Mouse (Mus musculus) MEL (cell line): Measurements from ENCODE around the gene Vmn1r30. TPM values are rescaled to one million over a fixed set of nuclear protein-coding genes. Genes with fewer than 3 reads are reported as not detected.

Experiments
- DNase-seq: peaks from one replicate; pipeline ENCODE4 v3.0.0; 2011; ENCODE audit warnings: low read depth, low spot score
- H3K27ac ChIP-seq: 2 replicates; pipeline ENCODE4 v1.5.1; 2012; ENCODE audit warnings: low read depth, mild to moderate bottlenecking, control low read depth, low read length, moderate library complexity; ENCODE audit not compliant: control insufficient read depth
- H3K27me3 ChIP-seq, 2 experiments: fragments of 150-350 bp in 1 of 2; sonication (generic) in 1 of 2; 2 replicates each; pipeline ENCODE4 v1.6.1; 2012; ENCODE audit warnings: low read length in 2 of 2, mild to moderate bottlenecking in 2 of 2, improper control_type of control experiment in 1 of 2, moderate library complexity in 1 of 2; ENCODE audit not compliant: insufficient read depth in 2 of 2, control insufficient read depth in 1 of 2
- H3K36me3 ChIP-seq, 2 experiments: 2 replicates each; pipeline ENCODE4 v1.6.1; 2012 to 2014; ENCODE audit warnings: low read length in 2 of 2, improper control_type of control experiment in 1 of 2, inconsistent platforms in 1 of 2, mild to moderate bottlenecking in 1 of 2; ENCODE audit not compliant: insufficient read depth in 2 of 2, control insufficient read depth in 1 of 2
- H3K4me1 ChIP-seq, 2 experiments: fragments of 150-350 bp in 1 of 2; sonication (generic) in 1 of 2; 2 replicates each; pipeline ENCODE4 v1.6.1; 2012; ENCODE audit warnings: low read length in 2 of 2, improper control_type of control experiment in 1 of 2, mild to moderate bottlenecking in 1 of 2; ENCODE audit not compliant: insufficient read depth in 2 of 2, control insufficient read depth in 1 of 2
- H3K4me3 ChIP-seq, 2 experiments: fragments of 150-350 bp in 1 of 2; sonication (generic) in 1 of 2; 2 replicates each; pipeline ENCODE4 v1.5.1; 2012; ENCODE audit warnings: low read depth in 2 of 2, low read length in 2 of 2, mild to moderate bottlenecking in 2 of 2, moderate library complexity in 2 of 2, control low read depth in 1 of 2, improper control_type of control experiment in 1 of 2; ENCODE audit not compliant: control insufficient read depth in 1 of 2, insufficient read depth in 1 of 2
- H3K79me2 ChIP-seq: 2 replicates; pipeline ENCODE4 v1.6.1; 2012; ENCODE audit warnings: mild to moderate bottlenecking, low read length, moderate library complexity; ENCODE audit not compliant: control insufficient read depth, poor library complexity, insufficient read depth
- H3K9ac ChIP-seq: 2 replicates; pipeline ENCODE4 v1.6.1; 2012; ENCODE audit warnings: low read depth, mild to moderate bottlenecking, control low read depth, low read length, moderate library complexity; ENCODE audit not compliant: control insufficient read depth, poor library complexity, severe bottlenecking
- H3K9me3 ChIP-seq: fragments of 150-350 bp; sonication (generic); replicated peaks from 2 replicates; pipeline ENCODE4 v1.6.1; 2012; ENCODE audit warnings: mild to moderate bottlenecking, low read length, improper control_type of control experiment, moderate library complexity; ENCODE audit not compliant: insufficient read depth
- CHD1 ChIP-seq: IDR thresholded peaks from 2 replicates; pipeline ENCODE4 v1.6.1; 2012; ENCODE audit warnings: low read depth, mild to moderate bottlenecking, inconsistent platforms, low read length, improper control_type of control experiment
- CTCF ChIP-seq, 3 experiments: IDR thresholded peaks in 2 of 3; conservative IDR thresholded peaks in 1 of 3; 2 replicates each; pipeline ENCODE4 v1.5.1; 2011 to 2012; ENCODE audit warnings: low read length in 3 of 3, low read depth in 2 of 3, mild to moderate bottlenecking in 2 of 3, improper control_type of control experiment in 1 of 3, inconsistent platforms in 1 of 3, mixed read lengths in 1 of 3, moderate library complexity in 1 of 3; ENCODE audit not compliant: control insufficient read depth in 1 of 3, insufficient read depth in 1 of 3, poor library complexity in 1 of 3, severe bottlenecking in 1 of 3
- MYC ChIP-seq: IDR thresholded peaks from 2 replicates; pipeline ENCODE4 v1.6.1; 2011; ENCODE audit warnings: low read depth, mild to moderate bottlenecking, low read length, improper control_type of control experiment, moderate library complexity
- POLR2A ChIP-seq, 2 experiments: IDR thresholded peaks; 2 replicates each; pipeline ENCODE4 v1.6.1; 2011 to 2012; ENCODE audit warnings: low read length in 2 of 2, mild to moderate bottlenecking in 2 of 2, control low read depth in 1 of 2, improper control_type of control experiment in 1 of 2, low read depth in 1 of 2, moderate library complexity in 1 of 2; ENCODE audit not compliant: control insufficient read depth in 1 of 2, insufficient read depth in 1 of 2, poor library complexity in 1 of 2
- TAL1 ChIP-seq: IDR thresholded peaks from 2 replicates; pipeline ENCODE4 v1.6.1; 2012; ENCODE audit warnings: mild to moderate bottlenecking, inconsistent platforms, low read length, moderate library complexity, mixed read lengths
- USF1 ChIP-seq: IDR thresholded peaks from 2 replicates; pipeline ENCODE4 v1.6.1; 2014; ENCODE audit warnings: low read depth, mild to moderate bottlenecking, inconsistent platforms, low read length, improper control_type of control experiment, moderate library complexity
- ZMIZ1 ChIP-seq: IDR thresholded peaks from 2 replicates; pipeline ENCODE4 v1.6.1; 2012; ENCODE audit warnings: low read depth, mild to moderate bottlenecking, inconsistent platforms, low read length, improper control_type of control experiment, moderate library complexity
- polyA plus RNA-seq, 2 experiments: library from polyadenylated mRNA; stranded (reverse) in 1 of 2; unstranded in 1 of 2; fragments of >175 nt in 1 of 2; fragments of >200 nt in 1 of 2; gene quantifications; 2 replicates each; pipeline versions ENCODE4 v1.2.1 to v1.2.4; 2012; ENCODE audit warnings: low replicate concordance in 2 of 2, low read depth in 1 of 2; ENCODE audit not compliant: insufficient read length in 2 of 2, insufficient read depth in 1 of 2, missing spikeins in 1 of 2
- total RNA-seq: library from RNA; depleted of rRNA; stranded (reverse); fragments of 300-350 nt; gene quantifications from 2 replicates; pipeline ENCODE4 v1.2.3, GENCODE M21; 2012; rRNA removed

Vmn1r30 gene
- total RNA-seq (not detected in 2 replicates), polyA plus RNA-seq (not detected)

GRCm38 (mm10) chr6:58443285-58443684, at the start of gene Vmn1r30:
Gene Vmn1r30 (minus strand): TSS chr6:58443385.
- Histone ChIP-seq H3K4me3 (no peak within 1 kb of the TSS), H3K9me3 (no peaks in the 10 kb centered on the region), H3K79me2 (no peaks in the 10 kb centered on the region), H3K27ac (no peak within 1 kb of the TSS), H3K9ac (no peak within 1 kb of the TSS), H3K4me1 (no peaks in the 10 kb centered on the region), H3K27me3 (no peaks in the 10 kb centered on the region), H3K36me3 (no peaks in the 10 kb centered on the region)
- TF ChIP-seq CTCF (IDR thresholded peaks at IDR 0.05 in 2 of 3, conservative IDR thresholded peaks at IDR 0.05 in 1 of 3; ENCODE audit: control insufficient read depth in 1 of 3, insufficient read depth in 1 of 3, low read depth in 2 of 3, low read length in 3 of 3, poor library complexity in 1 of 3, severe bottlenecking in 1 of 3) (no peak), POLR2A (IDR thresholded peaks at IDR 0.05; ENCODE audit: control insufficient read depth in 1 of 2, insufficient read depth in 1 of 2, low read depth in 1 of 2, low read length in 2 of 2, poor library complexity in 1 of 2) (no peak)
- DNase-seq = no peak

DNA sequence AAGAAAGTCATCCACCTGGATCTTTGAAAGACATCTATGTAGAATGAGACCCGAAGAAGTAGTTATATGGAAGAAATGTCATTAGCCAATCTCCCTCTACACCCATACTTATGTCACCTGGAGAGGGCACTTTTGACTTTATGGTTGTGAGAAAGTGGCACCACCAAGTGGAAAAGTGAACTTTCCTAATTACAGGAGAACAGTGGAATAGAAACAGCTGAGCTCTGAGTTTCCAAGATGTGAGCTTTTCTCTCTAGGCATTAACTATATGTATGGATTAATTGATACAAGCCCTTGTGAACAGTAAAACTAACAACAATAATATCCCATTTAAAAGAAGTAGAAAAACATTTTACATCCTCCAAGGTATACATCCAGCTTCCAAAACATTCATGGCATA, 32.0 kb upstream of the Vmn1r30 start, which contains the start of gene Vmn1r31:
Gene Vmn1r31 (minus strand): TSS at position 101 of the 400 bp plus-strand sequence.
- Histone ChIP-seq H3K79me2 (no peaks in the 10 kb centered on the region), H3K9me3 (no peaks in the 10 kb centered on the region), H3K9ac (no peak within 1 kb of the TSS), H3K27me3 (no peaks in the 10 kb centered on the region), H3K4me3 (no peak within 1 kb of the TSS), H3K36me3 (no peaks in the 10 kb centered on the region), H3K4me1 (no peaks in the 10 kb centered on the region), H3K27ac (no peak within 1 kb of the TSS)
- no peak for TF ChIP-seq MYC
- no peak for TF ChIP-seq ZMIZ1
- no peak for TF ChIP-seq TAL1
- no peak for TF ChIP-seq CHD1
- no peak for TF ChIP-seq USF1
- DNase-seq = no peak

Other genes with a start within 250 kb of the Vmn1r30 start
- gene Vmn1r27, start 224.6 kb downstream of the Vmn1r30 start, total RNA-seq = not detected in 2 replicates
- gene Vmn1r27, start 224.6 kb downstream of the Vmn1r30 start, polyA plus RNA-seq = not detected
- not detected in 2 replicates for gene Vmn1r28, start 181.3 kb downstream of the Vmn1r30 start, total RNA-seq
- gene Vmn1r28, start 181.3 kb downstream of the Vmn1r30 start, polyA plus RNA-seq = not detected
- gene Vmn1r29, start 141.8 kb downstream of the Vmn1r30 start, total RNA-seq = not detected in 2 replicates
- not detected for gene Vmn1r29, start 141.8 kb downstream of the Vmn1r30 start, polyA plus RNA-seq
- gene Vmn1r31, start 31.9 kb upstream of the Vmn1r30 start, total RNA-seq = not detected in 2 replicates
- not detected for gene Vmn1r31, start 31.9 kb upstream of the Vmn1r30 start, polyA plus RNA-seq
- gene Abcg2, start 141.1 kb upstream of the Vmn1r30 start, total RNA-seq = 16.2 and 20.9 TPM in 2 replicates
- 10 to 100 TPM in 1 of 2 experiments, not detected in 1; 14.4 TPM for gene Abcg2, start 141.1 kb upstream of the Vmn1r30 start, polyA plus RNA-seq